Mouse (Mus musculus): ENCODE data around the gene E2f3. TPM values are rescaled to one million over a fixed set of nuclear protein-coding genes. Genes with fewer than 3 reads are reported as not detected.

E2f3 gene
- polyA plus RNA-seq, 1 experiment: not detected

GRCm38 (mm10) chr13:29946045-29946444 is 39.8 kb downstream of the E2f3 start:
- no peak overlapping the region for H3K27ac ChIP-seq (ENCODE audit: insufficient read depth, low read depth, low read length)
- TF ChIP-seq POLR2A (IDR thresholded peaks at IDR 0.05; ENCODE audit: insufficient read depth, low read depth, low read length): no peak
- WGBS: 72% methylated on average over 8 of the region's 8 CpGs
- H3K4me1 ChIP-seq (ENCODE audit: control insufficient read depth, insufficient read depth, low read length): peaks cover 7% of the 10 kb centered on the region; the same call in 1 of the 2 replicates
- H3K4me3 ChIP-seq (ENCODE audit: insufficient read depth, low read depth, low read length): no peak overlapping the region

- H3K4me3 ChIP-seq (ENCODE audit: insufficient read depth, low read depth, low read length): no peak overlapping the region
- peaks cover 4% of the 10 kb centered on the region; the same call in 1 of the 2 replicates for H3K4me1 ChIP-seq (ENCODE audit: control insufficient read depth, insufficient read depth, low read length)
- 81% methylated on average over 9 of the region's 9 CpGs for WGBS
- no peak overlapping the region for H3K27ac ChIP-seq (ENCODE audit: insufficient read depth, low read depth, low read length)
- no peak for TF ChIP-seq CTCF (IDR thresholded peaks at IDR 0.05; ENCODE audit: insufficient read depth, low read depth, low read length)
- TF ChIP-seq POLR2A (IDR thresholded peaks at IDR 0.05; ENCODE audit: insufficient read depth, low read depth, low read length): no peak
These were observed 40.8 kb downstream of the E2f3 start for GRCm38 (mm10) chr13:29944915-29945570.

GRCm38 (mm10) chr13:29944493-29944892 is 41.4 kb downstream of the E2f3 start:
- no peak overlapping the region for H3K27ac ChIP-seq (ENCODE audit: insufficient read depth, low read depth, low read length)
- TF ChIP-seq POLR2A (IDR thresholded peaks at IDR 0.05; ENCODE audit: insufficient read depth, low read depth, low read length) (no peak), CTCF (IDR thresholded peaks at IDR 0.05; ENCODE audit: insufficient read depth, low read depth, low read length) (no peak)
- H3K4me1 ChIP-seq (ENCODE audit: control insufficient read depth, insufficient read depth, low read length): peaks cover 4% of the 10 kb centered on the region; the same call in 1 of the 2 replicates
- WGBS: 82% methylated on average over 8 of the region's 8 CpGs
- no peak overlapping the region for H3K4me3 ChIP-seq (ENCODE audit: insufficient read depth, low read depth, low read length)

GRCm38 (mm10) chr13:29943541-29944039 is 42.3 kb downstream of the E2f3 start:
- no peak for TF ChIP-seq POLR2A (IDR thresholded peaks at IDR 0.05; ENCODE audit: insufficient read depth, low read depth, low read length)
- no peak for TF ChIP-seq CTCF (IDR thresholded peaks at IDR 0.05; ENCODE audit: insufficient read depth, low read depth, low read length)
- Histone ChIP-seq H3K27ac (ENCODE audit: insufficient read depth, low read depth, low read length) (no peak overlapping the region), H3K4me1 (ENCODE audit: control insufficient read depth, insufficient read depth, low read length) (peaks cover 4% of the 10 kb centered on the region; the same call in 1 of the 2 replicates), H3K4me3 (ENCODE audit: insufficient read depth, low read depth, low read length) (no peak overlapping the region)
- 71% methylated on average over 3 of the region's 3 CpGs for WGBS

GRCm38 (mm10) chr13:29940071-29940470 is 45.8 kb downstream of the E2f3 start:
- H3K4me3 ChIP-seq (ENCODE audit: insufficient read depth, low read depth, low read length): no peak overlapping the region
- 89% methylated on average over 7 of the region's 7 CpGs for WGBS
- H3K27ac ChIP-seq (ENCODE audit: insufficient read depth, low read depth, low read length): no peak overlapping the region
- TF ChIP-seq POLR2A (IDR thresholded peaks at IDR 0.05; ENCODE audit: insufficient read depth, low read depth, low read length) (no peak), CTCF (IDR thresholded peaks at IDR 0.05; ENCODE audit: insufficient read depth, low read depth, low read length) (no peak)
- H3K4me1 ChIP-seq (ENCODE audit: control insufficient read depth, insufficient read depth, low read length): no peaks in the 10 kb centered on the region; the same call in 1 of the 2 replicates

GRCm38 (mm10) chr13:29939399-29939798 is 46.5 kb downstream of the E2f3 start:
- H3K27ac ChIP-seq (ENCODE audit: insufficient read depth, low read depth, low read length): no peak overlapping the region
- no peak for TF ChIP-seq POLR2A (IDR thresholded peaks at IDR 0.05; ENCODE audit: insufficient read depth, low read depth, low read length)
- TF ChIP-seq CTCF (IDR thresholded peaks at IDR 0.05; ENCODE audit: insufficient read depth, low read depth, low read length): no peak
- H3K4me3 ChIP-seq (ENCODE audit: insufficient read depth, low read depth, low read length): no peak overlapping the region
- 55% methylated on average over 4 of the region's 4 CpGs for WGBS
- no peaks in the 10 kb centered on the region; the same call in 1 of the 2 replicates for H3K4me1 ChIP-seq (ENCODE audit: control insufficient read depth, insufficient read depth, low read length)

- TF ChIP-seq CTCF (IDR thresholded peaks at IDR 0.05; ENCODE audit: insufficient read depth, low read depth, low read length) (no peak), POLR2A (IDR thresholded peaks at IDR 0.05; ENCODE audit: insufficient read depth, low read depth, low read length) (no peak)
- Histone ChIP-seq H3K27ac (ENCODE audit: insufficient read depth, low read depth, low read length) (no peak overlapping the region), H3K4me1 (ENCODE audit: control insufficient read depth, insufficient read depth, low read length) (no peaks in the 10 kb centered on the region; the same call in 1 of the 2 replicates), H3K4me3 (ENCODE audit: insufficient read depth, low read depth, low read length) (no peak overlapping the region)
- 73% methylated on average over 6 of the region's 6 CpGs for WGBS
These were observed 47.1 kb downstream of the E2f3 start for GRCm38 (mm10) chr13:29938776-29939175.

GRCm38 (mm10) chr13:29926168-29926567 is 59.7 kb downstream of the E2f3 start:
- TF ChIP-seq POLR2A (IDR thresholded peaks at IDR 0.05; ENCODE audit: insufficient read depth, low read depth, low read length): no peak
- no peak for TF ChIP-seq CTCF (IDR thresholded peaks at IDR 0.05; ENCODE audit: insufficient read depth, low read depth, low read length)
- no peak overlapping the region for H3K4me3 ChIP-seq (ENCODE audit: insufficient read depth, low read depth, low read length)
- no peaks in the 10 kb centered on the region for H3K4me1 ChIP-seq (ENCODE audit: control insufficient read depth, insufficient read depth, low read length)
- no peak overlapping the region for H3K27ac ChIP-seq (ENCODE audit: insufficient read depth, low read depth, low read length)
- 73% methylated on average over 3 of the region's 3 CpGs for whole genome bisulfite sequencing

- TF ChIP-seq POLR2A (IDR thresholded peaks at IDR 0.05; ENCODE audit: insufficient read depth, low read depth, low read length): no peak
- no peak for TF ChIP-seq CTCF (IDR thresholded peaks at IDR 0.05; ENCODE audit: insufficient read depth, low read depth, low read length)
- Histone ChIP-seq H3K4me3 (ENCODE audit: insufficient read depth, low read depth, low read length) (no peak overlapping the region), H3K27ac (ENCODE audit: insufficient read depth, low read depth, low read length) (no peak overlapping the region), H3K4me1 (ENCODE audit: control insufficient read depth, insufficient read depth, low read length) (no peaks in the 10 kb centered on the region)
- 82% methylated on average over 7 of the region's 7 CpGs for WGBS
These were observed 66.0 kb downstream of the E2f3 start for GRCm38 (mm10) chr13:29919841-29920240.

Measured in olfactory bulb, adult 2 months (tissue).